Mouse (Mus musculus): ENCODE data around the gene Fat2. TPM values are rescaled to one million over a fixed set of nuclear protein-coding genes. Genes with fewer than 3 reads are reported as not detected.

Fat2 gene
- polyA plus RNA-seq, 1 experiment from 2014 or later = not detected

- Histone ChIP-seq H3K4me2 (replicated peaks; ENCODE audit: low read depth) (no peak overlapping the region), H3K36me3 (ENCODE audit: control insufficient read depth, insufficient read depth) (no peaks in the 10 kb centered on the region), H3K4me1 (replicated peaks; ENCODE audit: control insufficient read depth, insufficient read depth, low read length) (no peaks in the 10 kb centered on the region), H3K9me3 (ENCODE audit: control insufficient read depth) (no peaks in the 10 kb centered on the region), H3K4me3 (ENCODE audit: low read depth, low read length) (no peak overlapping the region), H3K27ac (ENCODE audit: low read depth, low read length) (no peak overlapping the region), H3K9ac (ENCODE audit: low read depth, low read length) (no peak overlapping the region), H3K27me3 (replicated peaks; ENCODE audit: control insufficient read depth, insufficient read depth, low read length) (no peaks in the 10 kb centered on the region)
- no peak for ATAC-seq
- no peak for TF ChIP-seq CTCF (IDR thresholded peaks at IDR 0.05; ENCODE audit: low read depth)
- WGBS = 45% methylated on average over 2 of the region's 2 CpGs
Observed at GRCm38 (mm10) chr11:55264318-55264717, 72.0 kb downstream of the Fat2 start.

GRCm38 (mm10) chr11:55262000-55262399 lies 74.4 kb downstream of the Fat2 start:
- TF ChIP-seq CTCF (IDR thresholded peaks at IDR 0.05; ENCODE audit: low read depth) = no peak
- 56% methylated on average over 5 of the region's 5 CpGs for WGBS
- Histone ChIP-seq H3K36me3 (ENCODE audit: control insufficient read depth, insufficient read depth) (no peaks in the 10 kb centered on the region), H3K9ac (ENCODE audit: low read depth, low read length) (no peak overlapping the region), H3K9me3 (ENCODE audit: control insufficient read depth) (no peaks in the 10 kb centered on the region), H3K4me1 (replicated peaks; ENCODE audit: control insufficient read depth, insufficient read depth, low read length) (no peaks in the 10 kb centered on the region), H3K4me3 (ENCODE audit: low read depth, low read length) (no peak overlapping the region), H3K27me3 (replicated peaks; ENCODE audit: control insufficient read depth, insufficient read depth, low read length) (no peaks in the 10 kb centered on the region), H3K27ac (ENCODE audit: low read depth, low read length) (no peak overlapping the region), H3K4me2 (replicated peaks; ENCODE audit: low read depth) (no peak overlapping the region)
- no peak for ATAC-seq

GRCm38 (mm10) chr11:55261105-55261504 lies 75.3 kb downstream of the Fat2 start:
- H3K4me3 ChIP-seq (ENCODE audit: low read depth, low read length) = no peak overlapping the region
- no peak for ATAC-seq
- no peak overlapping the region for H3K4me2 ChIP-seq (replicated peaks; ENCODE audit: low read depth)
- TF ChIP-seq CTCF (IDR thresholded peaks at IDR 0.05; ENCODE audit: low read depth) = no peak
- no peaks in the 10 kb centered on the region for H3K27me3 ChIP-seq (replicated peaks; ENCODE audit: control insufficient read depth, insufficient read depth, low read length)
- no peak overlapping the region for H3K27ac ChIP-seq (ENCODE audit: low read depth, low read length)
- H3K9ac ChIP-seq (ENCODE audit: low read depth, low read length) = no peak overlapping the region
- no peaks in the 10 kb centered on the region for H3K36me3 ChIP-seq (ENCODE audit: control insufficient read depth, insufficient read depth)
- H3K9me3 ChIP-seq (ENCODE audit: control insufficient read depth) = no peaks in the 10 kb centered on the region
- no peaks in the 10 kb centered on the region for H3K4me1 ChIP-seq (replicated peaks; ENCODE audit: control insufficient read depth, insufficient read depth, low read length)
- WGBS = 86% methylated on average over 4 of the region's 4 CpGs

GRCm38 (mm10) chr11:55253391-55253790 lies 83.0 kb downstream of the Fat2 start:
- H3K4me3 ChIP-seq (ENCODE audit: low read depth, low read length) = no peak overlapping the region
- H3K4me1 ChIP-seq (replicated peaks; ENCODE audit: control insufficient read depth, insufficient read depth, low read length) = no peaks in the 10 kb centered on the region
- H3K36me3 ChIP-seq (ENCODE audit: control insufficient read depth, insufficient read depth) = no peaks in the 10 kb centered on the region
- no peak overlapping the region for H3K4me2 ChIP-seq (replicated peaks; ENCODE audit: low read depth)
- H3K27ac ChIP-seq (ENCODE audit: low read depth, low read length) = no peak overlapping the region
- H3K27me3 ChIP-seq (replicated peaks; ENCODE audit: control insufficient read depth, insufficient read depth, low read length) = no peaks in the 10 kb centered on the region
- ATAC-seq = no peak
- H3K9me3 ChIP-seq (ENCODE audit: control insufficient read depth) = no peaks in the 10 kb centered on the region
- no peak for TF ChIP-seq CTCF (IDR thresholded peaks at IDR 0.05; ENCODE audit: low read depth)
- WGBS = 83% methylated on average over 9 of the region's 9 CpGs
- H3K9ac ChIP-seq (ENCODE audit: low read depth, low read length) = no peak overlapping the region

- H3K9me3 ChIP-seq (ENCODE audit: control insufficient read depth) = no peaks in the 10 kb centered on the region
- no peak overlapping the region for H3K9ac ChIP-seq (ENCODE audit: low read depth, low read length)
- H3K4me2 ChIP-seq (replicated peaks; ENCODE audit: low read depth) = no peak overlapping the region
- TF ChIP-seq CTCF (IDR thresholded peaks at IDR 0.05; ENCODE audit: low read depth) = no peak
- H3K36me3 ChIP-seq (ENCODE audit: control insufficient read depth, insufficient read depth) = no peaks in the 10 kb centered on the region
- H3K27ac ChIP-seq (ENCODE audit: low read depth, low read length) = no peak overlapping the region
- no peaks in the 10 kb centered on the region for H3K4me1 ChIP-seq (replicated peaks; ENCODE audit: control insufficient read depth, insufficient read depth, low read length)
- H3K4me3 ChIP-seq (ENCODE audit: low read depth, low read length) = no peak overlapping the region
- no peaks in the 10 kb centered on the region for H3K27me3 ChIP-seq (replicated peaks; ENCODE audit: control insufficient read depth, insufficient read depth, low read length)
- WGBS = 72% methylated on average over 6 of the region's 6 CpGs
- no peak for ATAC-seq
Observed at GRCm38 (mm10) chr11:55250527-55250926, 85.8 kb downstream of the Fat2 start.

GRCm38 (mm10) chr11:55240556-55240955 lies 95.8 kb downstream of the Fat2 start:
- TF ChIP-seq CTCF (IDR thresholded peaks at IDR 0.05; ENCODE audit: low read depth) = peak; percentile 91
- no peak overlapping the region for H3K27ac ChIP-seq (ENCODE audit: low read depth, low read length)
- peak; percentile 43 for ATAC-seq
- H3K9ac ChIP-seq (ENCODE audit: low read depth, low read length) = no peak overlapping the region
- H3K4me3 ChIP-seq (ENCODE audit: low read depth, low read length) = no peak overlapping the region
- H3K4me1 ChIP-seq (replicated peaks; ENCODE audit: control insufficient read depth, insufficient read depth, low read length) = no peaks in the 10 kb centered on the region
- no peaks in the 10 kb centered on the region for H3K27me3 ChIP-seq (replicated peaks; ENCODE audit: control insufficient read depth, insufficient read depth, low read length)
- WGBS = 56% methylated on average over 7 of the region's 7 CpGs
- no peak overlapping the region for H3K4me2 ChIP-seq (replicated peaks; ENCODE audit: low read depth)
- no peaks in the 10 kb centered on the region for H3K9me3 ChIP-seq (ENCODE audit: control insufficient read depth)
- no peaks in the 10 kb centered on the region for H3K36me3 ChIP-seq (ENCODE audit: control insufficient read depth, insufficient read depth)

- no peak overlapping the region for H3K4me2 ChIP-seq (replicated peaks; ENCODE audit: low read depth)
- H3K36me3 ChIP-seq (ENCODE audit: control insufficient read depth, insufficient read depth) = peaks cover 3% of the 10 kb centered on the region; the same call in 1 of the 2 replicates
- no peak overlapping the region for H3K27ac ChIP-seq (ENCODE audit: low read depth, low read length)
- 59% methylated on average over 3 of the region's 3 CpGs for WGBS
- H3K4me1 ChIP-seq (replicated peaks; ENCODE audit: control insufficient read depth, insufficient read depth, low read length) = no peaks in the 10 kb centered on the region
- ATAC-seq = no peak
- no peak overlapping the region for H3K9ac ChIP-seq (ENCODE audit: low read depth, low read length)
- H3K9me3 ChIP-seq (ENCODE audit: control insufficient read depth) = no peaks in the 10 kb centered on the region
- H3K4me3 ChIP-seq (ENCODE audit: low read depth, low read length) = no peak overlapping the region
- no peak for TF ChIP-seq CTCF (IDR thresholded peaks at IDR 0.05; ENCODE audit: low read depth)
- no peaks in the 10 kb centered on the region for H3K27me3 ChIP-seq (replicated peaks; ENCODE audit: control insufficient read depth, insufficient read depth, low read length)
Observed at GRCm38 (mm10) chr11:55239496-55239895, 96.9 kb downstream of the Fat2 start.
